Mouse (Mus musculus) intestine, embryonic 14.5 days (tissue): ENCODE results near the gene Tiam1. TPM values are rescaled to one million over a fixed set of nuclear protein-coding genes. Genes with fewer than 3 reads are reported as not detected.

ENCODE experiments used
- ATAC-seq: fragments of 200-750 bp; cut with Nextera tagmentation; replicated peaks from 2 replicates; pipeline ENCODE4 v1.8.0; 2017; ENCODE audit warnings: low read depth, moderate number of reproducible peaks, moderate TSS enrichment, moderate library complexity; ENCODE audit not compliant: low FRiP score, low TSS enrichment
- DNase-seq: peaks from one replicate; pipeline ENCODE4 v3.0.0-alpha.2; 2018; ENCODE audit warnings: low spot score
- H3K27ac ChIP-seq: fragments of 300-500 bp; sonication (generic); 2 replicates; pipeline ENCODE4 v1.5.1; 2014; ENCODE audit warnings: low read depth, mild to moderate bottlenecking, control low read depth
- H3K27me3 ChIP-seq: fragments of 300-500 bp; sonication (generic); replicated peaks from 2 replicates; pipeline ENCODE4 v1.6.1; 2014; ENCODE audit warnings: low read length, control low read depth; ENCODE audit not compliant: control insufficient read depth, insufficient read depth
- H3K36me3 ChIP-seq: fragments of 300-500 bp; sonication (generic); 2 replicates; pipeline ENCODE4 v1.6.1; 2014; ENCODE audit warnings: low read length, control low read depth; ENCODE audit not compliant: control insufficient read depth, insufficient read depth
- H3K4me1 ChIP-seq: fragments of 300-500 bp; sonication (generic); replicated peaks from 2 replicates; pipeline ENCODE4 v1.6.1; 2014; ENCODE audit warnings: low read length, control low read depth, mixed read lengths; ENCODE audit not compliant: control insufficient read depth, insufficient read depth
- H3K4me2 ChIP-seq: fragments of 300-500 bp; sonication (generic); 2 replicates; pipeline ENCODE4 v1.6.1; 2014; ENCODE audit warnings: low read length
- H3K4me3 ChIP-seq: fragments of 300-500 bp; sonication (generic); 2 replicates; pipeline ENCODE4 v1.5.1; 2014; ENCODE audit warnings: low read depth, low read length, control low read depth, mixed read lengths
- H3K9ac ChIP-seq: fragments of 300-500 bp; sonication (generic); 2 replicates; pipeline ENCODE4 v1.6.1; 2014; ENCODE audit warnings: mild to moderate bottlenecking, low read length
- H3K9me3 ChIP-seq: fragments of 300-500 bp; sonication (generic); 2 replicates; pipeline ENCODE4 v1.6.1; 2016; ENCODE audit warnings: low read length, control low read depth; ENCODE audit not compliant: control insufficient read depth
- WGBS: fragments of 180-500 bp; shearing (Covaris S2); extraction: QIAGEN DNeasy Blood & Tissue Kit; methylation state at CpG from one replicate; pipeline ENCODE4 v1.1.7; 2014; 5-methylcytosine and 5-hydroxymethylcytosine counted together
- polyA plus RNA-seq: library from polyadenylated mRNA; unstranded; fragments of >200 nt; fragmentation: Nextera tagmentation; extraction: Ambion mirVana; gene quantifications from 2 replicates; pipeline ENCODE4 v1.2.1, GENCODE M21; 2014

Tiam1 gene
- polyA plus RNA-seq, 1 experiment from 2014 or later = 21.4 TPM

- DNase-seq (peak; percentile 64), ATAC-seq (peak; percentile 73; the same call in 1 of the 2 replicates)
- Histone ChIP-seq H3K9me3 (no peaks in the 10 kb centered on the region), H3K4me2 (peak overlapping the region; percentile 64), H3K27ac (no peak overlapping the region), H3K4me1 (0 out of 2 replicates have a peak, but pooled peaks cover 4% of the 10 kb centered on the region), H3K27me3 (no peaks in the 10 kb centered on the region), H3K4me3 (peak overlapping the region; percentile 32), H3K9ac (peak overlapping the region; percentile 27), H3K36me3 (no peaks in the 10 kb centered on the region)
- WGBS = 4% methylated on average over 38 of the region's 38 CpGs
Observed at GRCm38 (mm10) chr16:89817861-89818630, 325.5 kb downstream of the Tiam1 start.

- 37% methylated on average over 9 of the region's 9 CpGs for WGBS
- no peak for DNase-seq
- peak overlapping the region; percentile 32 for H3K4me3 ChIP-seq
Observed at GRCm38 (mm10) chr16:89817301-89817700, 326.3 kb downstream of the Tiam1 start.

GRCm38 (mm10) chr16:89816506-89817172, 326.9 kb downstream of the Tiam1 start:
- no peaks in the 10 kb centered on the region for H3K9me3 ChIP-seq
- no peak overlapping the region for H3K27ac ChIP-seq
- H3K27me3 ChIP-seq = no peaks in the 10 kb centered on the region
- no peak overlapping the region for H3K4me2 ChIP-seq
- WGBS = 49% methylated on average over 13 of the region's 13 CpGs
- 0 out of 2 replicates have a peak, but pooled peaks cover 4% of the 10 kb centered on the region for H3K4me1 ChIP-seq
- no peak overlapping the region for H3K9ac ChIP-seq
- no peaks in the 10 kb centered on the region; the same call in 1 of the 2 replicates for H3K36me3 ChIP-seq
- ATAC-seq (no peak), DNase-seq (no peak)
- no peak overlapping the region for H3K4me3 ChIP-seq

More at GRCm38 (mm10) chr16:89817301-89817700, 326.3 kb downstream of the Tiam1 start:
- no peak for ATAC-seq
- H3K9me3 ChIP-seq = no peaks in the 10 kb centered on the region
- 0 out of 2 replicates have a peak, but pooled peaks cover 4% of the 10 kb centered on the region for H3K4me1 ChIP-seq
- no peak overlapping the region for H3K9ac ChIP-seq
- no peaks in the 10 kb centered on the region for H3K36me3 ChIP-seq
- H3K27me3 ChIP-seq = no peaks in the 10 kb centered on the region
- H3K4me2 ChIP-seq = peak overlapping the region; percentile 64
- no peak overlapping the region for H3K27ac ChIP-seq

GRCm38 (mm10) chr16:89813536-89813935, 330.0 kb downstream of the Tiam1 start:
- H3K4me1 ChIP-seq = 0 out of 2 replicates have a peak, but pooled peaks cover 7% of the 10 kb centered on the region
- H3K4me2 ChIP-seq = no peak overlapping the region
- H3K4me3 ChIP-seq = no peak overlapping the region
- H3K9ac ChIP-seq = no peak overlapping the region
- H3K27ac ChIP-seq = no peak overlapping the region
- DNase-seq (no peak), ATAC-seq (no peak)
- H3K27me3 ChIP-seq = no peaks in the 10 kb centered on the region
- 82% methylated on average over 9 of the region's 9 CpGs for WGBS
- peaks cover 6% of the 10 kb centered on the region; the same call in 1 of the 2 replicates for H3K36me3 ChIP-seq
- H3K9me3 ChIP-seq = no peaks in the 10 kb centered on the region

- WGBS = 85% methylated on average over 12 of the region's 12 CpGs
- H3K4me1 ChIP-seq = 0 out of 2 replicates have a peak, but pooled peaks cover 5% of the 10 kb centered on the region
- H3K9me3 ChIP-seq = no peaks in the 10 kb centered on the region
- no peak for DNase-seq
- no peaks in the 10 kb centered on the region for H3K27me3 ChIP-seq
- H3K27ac ChIP-seq = no peak overlapping the region
- no peak overlapping the region for H3K4me2 ChIP-seq
- H3K9ac ChIP-seq = no peak overlapping the region
- H3K4me3 ChIP-seq = no peak overlapping the region
- ATAC-seq = no peak
- H3K36me3 ChIP-seq = peaks cover 6% of the 10 kb centered on the region; the same call in 1 of the 2 replicates
Observed at GRCm38 (mm10) chr16:89812891-89813290, 330.7 kb downstream of the Tiam1 start.

GRCm38 (mm10) chr16:89810398-89810797, 333.2 kb downstream of the Tiam1 start:
- DNase-seq = no peak
- peaks cover 6% of the 10 kb centered on the region; the same call in 1 of the 2 replicates for H3K36me3 ChIP-seq
- no peak overlapping the region for H3K4me3 ChIP-seq
- no peak overlapping the region for H3K9ac ChIP-seq
- H3K27ac ChIP-seq = no peak overlapping the region
- H3K4me1 ChIP-seq = 0 out of 2 replicates have a peak, but pooled peaks cover 5% of the 10 kb centered on the region
- H3K4me2 ChIP-seq = no peak overlapping the region
- ATAC-seq = no peak
- 84% methylated on average over 6 of the region's 6 CpGs for WGBS
- H3K9me3 ChIP-seq = no peaks in the 10 kb centered on the region
- no peaks in the 10 kb centered on the region for H3K27me3 ChIP-seq

- H3K27ac ChIP-seq = no peak overlapping the region
Observed at GRCm38 (mm10) chr16:89808168-89808567, 335.4 kb downstream of the Tiam1 start.

GRCm38 (mm10) chr16:89805946-89806345, 337.6 kb downstream of the Tiam1 start:
- Histone ChIP-seq H3K27ac (no peak overlapping the region), H3K9ac (no peak overlapping the region), H3K27me3 (no peaks in the 10 kb centered on the region), H3K36me3 (peaks cover 26% of the 10 kb centered on the region), H3K9me3 (no peaks in the 10 kb centered on the region), H3K4me1 (0 out of 2 replicates have a peak, but pooled peaks cover 5% of the 10 kb centered on the region), H3K4me3 (no peak overlapping the region), H3K4me2 (no peak overlapping the region)
- DNase-seq (no peak), ATAC-seq (no peak)
- WGBS = 75% methylated on average over 8 of the region's 8 CpGs

More at GRCm38 (mm10) chr16:89808168-89808567, 335.4 kb downstream of the Tiam1 start:
- ATAC-seq (no peak), DNase-seq (no peak)
- H3K4me1 ChIP-seq = 0 out of 2 replicates have a peak, but pooled peaks cover 5% of the 10 kb centered on the region
- no peaks in the 10 kb centered on the region for H3K27me3 ChIP-seq
- WGBS = 65% methylated on average over 13 of the region's 13 CpGs
- H3K9me3 ChIP-seq = no peaks in the 10 kb centered on the region
- no peak overlapping the region for H3K4me2 ChIP-seq
- H3K36me3 ChIP-seq = peaks cover 24% of the 10 kb centered on the region
- H3K9ac ChIP-seq = no peak overlapping the region
- no peak overlapping the region for H3K4me3 ChIP-seq
